ENCODE assay signal across 29 mouse cellular contexts in genomic region chr16:91490897-91491296, GRCm38 (mm10). TPM values are rescaled to one million over a fixed set of nuclear protein-coding genes. Genes with fewer than 3 reads are reported as not detected.
DNase-seq lines count a peak whose midpoint lies in the region; ATAC-seq and TF ChIP-seq lines count a peak whose summit lies in the region.
"Had no signal": no experiment of that assay in that cellular context is flagged by ENCODE, and none has a peak within 500 bp of the region (broad histone marks: within the 10 kb centered on the region; RNA-seq: fewer than 3 reads in every experiment).

No protein-coding gene starts in this region.

- TF ChIP-seq CTCF in spleen, adult 2 months (IDR thresholded peaks at IDR 0.05; ENCODE audit: extremely low read depth, insufficient read depth, insufficient read length, insufficient replicate concordance), result no peak

- peaks cover 2% of the 10 kb centered on the region; the same call in 1 of the 2 replicates for H3K4me1 ChIP-seq in spleen, adult 2 months (ENCODE audit: control insufficient read depth, insufficient read depth, insufficient read length)

- ATAC-seq in CD4-positive, CD25-positive, alpha-beta regulatory T cell, adult 4 months, result peak; percentile 86
- ATAC-seq: forebrain, embryonic 13.5 days; hindbrain, postnatal 0 days; intestine, postnatal 0 days; lung, postnatal 0 days had no signal

- H3K4me3 ChIP-seq in spleen, adult 2 months (ENCODE audit: extremely low read depth, insufficient read depth, insufficient read length), result no peak overlapping the region
- H3K4me3 ChIP-seq: forebrain, embryonic 13.5 days; hindbrain, embryonic 12.5 days; liver, embryonic 13.5 days; megakaryocyte, embryonic 14.5 days; midbrain, embryonic 12.5 days; myocyte; neural tube, embryonic 13.5 days; stomach, embryonic 15.5 days had no signal

- no peaks in the 10 kb centered on the region for H3K27me3 ChIP-seq in spleen, adult 2 months (ENCODE audit: control insufficient read depth, insufficient read depth, low read length)
- H3K27me3 ChIP-seq: forebrain, embryonic 13.5 days; hindbrain, embryonic 12.5 days; liver, embryonic 13.5 days; megakaryocyte, embryonic 14.5 days; midbrain, embryonic 12.5 days; neural tube, embryonic 13.5 days; stomach, embryonic 15.5 days had no signal

- no peak for DNase-seq in spleen, adult 2 months (ENCODE audit: low read depth in 1 of 2, low spot score in 2 of 2)
- no peak for DNase-seq in spleen, postnatal 36 days (ENCODE audit: low spot score in 2 of 2)
- peak; percentile 83 for DNase-seq in CD4-positive helper T cell, adult 2 months (ENCODE audit: low read depth, low spot score)
- DNase-seq in induced T-regulatory cell, adult 2 months (ENCODE audit: low read depth), result peak; percentile 91
- no peak for DNase-seq in urinary bladder, adult 2 months (ENCODE audit: low spot score)
- DNase-seq in adrenal gland, adult 8-10 months, result no peak
- DNase-seq: adrenal gland, adult 2 months; cerebellum, adult 8-10 months; cerebellum, postnatal 25 days; gastrocnemius, postnatal 25 days; heart, adult 18-20 months; heart, postnatal 36 days; kidney, postnatal 4 days; left cerebral cortex, postnatal 4 days; liver, embryonic 13.5 days; lung, adult 18-20 months; lung, postnatal 4 days had no signal

- peak overlapping the region; percentile 49; the same call in 1 of the 2 replicates for H3K27ac ChIP-seq in spleen, adult 2 months (ENCODE audit: insufficient read depth, low read length)
- H3K27ac ChIP-seq: forebrain, embryonic 13.5 days; hindbrain, embryonic 12.5 days; hindbrain, postnatal 0 days; kidney, postnatal 0 days; midbrain, embryonic 12.5 days; neural tube, embryonic 13.5 days; stomach, embryonic 15.5 days had no signal

- TF ChIP-seq POLR2A in spleen, adult 2 months (IDR thresholded peaks at IDR 0.05; ENCODE audit: low read depth, low read length), result no peak

- H3K36me3 ChIP-seq in spleen, adult 2 months (ENCODE audit: control insufficient read depth, insufficient read depth, low read length), result peaks cover 38% of the 10 kb centered on the region

- 54% methylated on average over 4 of the region's 4 CpGs for WGBS in spleen, adult 2 months

RNA-seq across cellular contexts. Expression of gene Ifnar1, which starts 5.9 kb away (rescaled TPM):
- polyA plus RNA-seq in spleen, adult 2 months (2012; rRNA removed), result 22.3 and 25.4 TPM in 2 replicates
- polyA plus RNA-seq in CD4-positive, CD25-positive, alpha-beta regulatory T cell, adult 4 months (2017; shearing (Covaris generic)), result 100 to 1,000 TPM in 1 of 2 experiments, 10 to 100 TPM in 1; 86.0 to 120 TPM
- polyA plus RNA-seq in urinary bladder, adult 2 months (2012; rRNA removed), result 30.8 and 33.2 TPM in 2 replicates
- 10 to 100 TPM; 53.4 to 86.0 (median 68.6) TPM for total RNA-seq in adrenal gland, adult 8-10 months (2022)

RNA-seq across cellular contexts. Expression of gene Ifngr2, which starts 56.0 kb away (rescaled TPM):
- polyA plus RNA-seq in spleen, adult 2 months (2012; rRNA removed), result 18.7 and 36.7 TPM in 2 replicates
- polyA plus RNA-seq in CD4-positive, CD25-positive, alpha-beta regulatory T cell, adult 4 months (2017; shearing (Covaris generic)), result 10 to 100 TPM; 29.9 to 35.3 TPM
- 32.1 and 34.3 TPM in 2 replicates for polyA plus RNA-seq in urinary bladder, adult 2 months (2012; rRNA removed)
- total RNA-seq in adrenal gland, adult 8-10 months (2022), result 10 to 100 TPM; 21.8 to 35.9 (median 29.7) TPM

Comparison
In these comparisons a context has a peak if more than half of its experiments do, and no peak if none do; other contexts are left out.
1. DNase-seq: peak in CD4-positive helper T cell, adult 2 months (single experiment) and induced T-regulatory cell, adult 2 months (single experiment); none in spleen, adult 2 months (0 of 2), spleen, postnatal 36 days (0 of 2), urinary bladder, adult 2 months (single experiment) and adrenal gland, adult 8-10 months (single experiment).